Mouse (Mus musculus) forebrain, embryonic 15.5 days (tissue): ENCODE measurements around the gene Mta3. TPM values are rescaled to one million over a fixed set of nuclear protein-coding genes. Genes with fewer than 3 reads are reported as not detected.

ENCODE experiments used
- ATAC-seq: fragments of 200-750 bp; cut with Nextera tagmentation; replicated peaks from 2 replicates; pipeline ENCODE4 v1.8.0; 2017; ENCODE audit warnings: mild to moderate bottlenecking, moderate TSS enrichment, moderate library complexity
- H3K27ac ChIP-seq: fragments of 300-500 bp; sonication (generic); replicated peaks from 2 replicates; pipeline ENCODE4 v1.5.1; 2015; ENCODE audit warnings: mild to moderate bottlenecking, inconsistent platforms
- H3K27me3 ChIP-seq: fragments of 300-500 bp; sonication (generic); 2 replicates; pipeline ENCODE4 v1.6.1; 2015; ENCODE audit warnings: inconsistent platforms
- H3K36me3 ChIP-seq: fragments of 300-500 bp; sonication (generic); 2 replicates; pipeline ENCODE4 v1.6.1; 2015; ENCODE audit warnings: mild to moderate bottlenecking, inconsistent platforms
- H3K4me1 ChIP-seq: fragments of 300-500 bp; sonication (generic); 2 replicates; pipeline ENCODE4 v1.6.1; 2015; ENCODE audit warnings: inconsistent platforms
- H3K4me2 ChIP-seq: fragments of 300-500 bp; sonication (generic); replicated peaks from 2 replicates; pipeline ENCODE4 v1.6.1; 2015; ENCODE audit warnings: mild to moderate bottlenecking, inconsistent platforms
- H3K4me3 ChIP-seq: fragments of 300-500 bp; sonication (generic); 2 replicates; pipeline ENCODE4 v1.5.1; 2015; ENCODE audit warnings: mild to moderate bottlenecking, inconsistent platforms
- H3K9ac ChIP-seq: fragments of 300-500 bp; sonication (generic); replicated peaks from 2 replicates; pipeline ENCODE4 v1.6.1; 2015; ENCODE audit warnings: mild to moderate bottlenecking, inconsistent platforms
- H3K9me3 ChIP-seq: fragments of 300-500 bp; sonication (generic); 2 replicates; pipeline ENCODE4 v1.6.1; 2016; ENCODE audit warnings: inconsistent platforms
- WGBS: fragments of 180-500 bp; shearing (Covaris S2); methylation state at CpG from one replicate; pipeline ENCODE4 v1.1.7; 2015; ENCODE audit warnings: mixed read lengths; 5-methylcytosine and 5-hydroxymethylcytosine counted together
- polyA plus RNA-seq: library from polyadenylated mRNA; unstranded; fragments of >200 nt; fragmentation: Nextera tagmentation; extraction: Ambion mirVana; gene quantifications from 2 replicates; pipeline ENCODE4 v1.2.1, GENCODE M21; 2015

Mta3 gene
- polyA plus RNA-seq, 1 experiment from 2014 or later = 37.9 TPM

- WGBS = 88% methylated on average over 6 of the region's 6 CpGs
- H3K4me3 ChIP-seq = no peak overlapping the region
- H3K4me1 ChIP-seq = peaks cover 6% of the 10 kb centered on the region; the same call in 1 of the 2 replicates
- ATAC-seq = no peak
- H3K36me3 ChIP-seq = no peaks in the 10 kb centered on the region
- H3K27ac ChIP-seq = no peak overlapping the region
- H3K27me3 ChIP-seq = no peaks in the 10 kb centered on the region
- H3K9ac ChIP-seq = no peak overlapping the region
- H3K4me2 ChIP-seq = no peak overlapping the region
- H3K9me3 ChIP-seq = no peaks in the 10 kb centered on the region
Observed at GRCm38 (mm10) chr17:83847100-83847499, 141.1 kb downstream of the Mta3 start.

GRCm38 (mm10) chr17:83847815-83848214 is 141.9 kb downstream of the Mta3 start, which contains the start of gene Haao:
Gene Haao, minus strand, starts transcription at chr17:83847963.
- Histone ChIP-seq H3K9me3 (no peaks in the 10 kb centered on the region), H3K36me3 (no peaks in the 10 kb centered on the region), H3K4me3 (no peak within 1 kb of the TSS), H3K27ac (no peak within 1 kb of the TSS), H3K4me1 (peaks cover 6% of the 10 kb centered on the region; the same call in 1 of the 2 replicates), H3K9ac (no peak within 1 kb of the TSS), H3K4me2 (no peak within 1 kb of the TSS), H3K27me3 (no peaks in the 10 kb centered on the region)
- ATAC-seq = no peak
- 80% methylated on average over 3 of the region's 3 CpGs for WGBS

GRCm38 (mm10) chr17:83848482-83848881 is 142.5 kb downstream of the Mta3 start:
- Histone ChIP-seq H3K4me3 (no peak overlapping the region), H3K9me3 (no peaks in the 10 kb centered on the region), H3K36me3 (no peaks in the 10 kb centered on the region), H3K27me3 (no peaks in the 10 kb centered on the region), H3K27ac (no peak overlapping the region), H3K4me2 (no peak overlapping the region), H3K4me1 (peaks cover 6% of the 10 kb centered on the region; the same call in 1 of the 2 replicates), H3K9ac (no peak overlapping the region)
- no peak for ATAC-seq
- 68% methylated on average over 4 of the region's 4 CpGs for WGBS

GRCm38 (mm10) chr17:83849081-83849675 is 143.2 kb downstream of the Mta3 start:
- H3K9ac ChIP-seq = no peak overlapping the region

GRCm38 (mm10) chr17:83849717-83850116 is 143.8 kb downstream of the Mta3 start:
- H3K4me3 ChIP-seq = no peak overlapping the region
- H3K9ac ChIP-seq = no peak overlapping the region
- H3K9me3 ChIP-seq = no peaks in the 10 kb centered on the region
- peak; percentile 38; the same call in 1 of the 2 replicates for ATAC-seq
- H3K4me1 ChIP-seq = peaks cover 6% of the 10 kb centered on the region; the same call in 1 of the 2 replicates
- no peaks in the 10 kb centered on the region for H3K36me3 ChIP-seq
- no peak overlapping the region for H3K27ac ChIP-seq
- H3K27me3 ChIP-seq = no peaks in the 10 kb centered on the region
- no peak overlapping the region for H3K4me2 ChIP-seq
- 87% methylated on average over 5 of the region's 5 CpGs for WGBS

More at GRCm38 (mm10) chr17:83849081-83849675, 143.2 kb downstream of the Mta3 start:
- Histone ChIP-seq H3K4me2 (no peak overlapping the region), H3K27ac (no peak overlapping the region), H3K4me1 (peaks cover 6% of the 10 kb centered on the region; the same call in 1 of the 2 replicates), H3K9me3 (no peaks in the 10 kb centered on the region), H3K27me3 (no peaks in the 10 kb centered on the region), H3K4me3 (no peak overlapping the region), H3K36me3 (no peaks in the 10 kb centered on the region)
- WGBS = 31% methylated on average over 12 of the region's 12 CpGs
- ATAC-seq = peak; percentile 48

GRCm38 (mm10) chr17:83850458-83850857 is 144.5 kb downstream of the Mta3 start:
- Histone ChIP-seq H3K4me3 (no peak overlapping the region), H3K9me3 (no peaks in the 10 kb centered on the region), H3K27me3 (no peaks in the 10 kb centered on the region), H3K9ac (no peak overlapping the region), H3K27ac (no peak overlapping the region), H3K4me2 (no peak overlapping the region), H3K36me3 (no peaks in the 10 kb centered on the region), H3K4me1 (peaks cover 6% of the 10 kb centered on the region; the same call in 1 of the 2 replicates)
- WGBS = 15% methylated on average over 9 of the region's 9 CpGs
- ATAC-seq = peak; percentile 34

- Histone ChIP-seq H3K4me2 (no peak overlapping the region), H3K27me3 (no peaks in the 10 kb centered on the region), H3K4me1 (peaks cover 6% of the 10 kb centered on the region; the same call in 1 of the 2 replicates), H3K9me3 (no peaks in the 10 kb centered on the region), H3K36me3 (no peaks in the 10 kb centered on the region), H3K4me3 (no peak overlapping the region), H3K9ac (no peak overlapping the region), H3K27ac (no peak overlapping the region)
- 84% methylated on average over 5 of the region's 5 CpGs for WGBS
- no peak for ATAC-seq
Observed at GRCm38 (mm10) chr17:83850864-83851263, 144.9 kb downstream of the Mta3 start.

GRCm38 (mm10) chr17:83853831-83854230 is 147.9 kb downstream of the Mta3 start:
- Histone ChIP-seq H3K4me1 (peaks cover 6% of the 10 kb centered on the region; the same call in 1 of the 2 replicates), H3K27ac (no peak overlapping the region), H3K9me3 (no peaks in the 10 kb centered on the region), H3K36me3 (no peaks in the 10 kb centered on the region), H3K4me2 (no peak overlapping the region), H3K9ac (no peak overlapping the region), H3K4me3 (no peak overlapping the region), H3K27me3 (no peaks in the 10 kb centered on the region)
- ATAC-seq = no peak
- 55% methylated on average over 3 of the region's 3 CpGs for WGBS

- ATAC-seq = 0 out of 2 replicates have a peak, but pooled peaks have one; percentile 25
- H3K9ac ChIP-seq = no peak overlapping the region
- 54% methylated on average over 12 of the region's 12 CpGs for WGBS
- no peaks in the 10 kb centered on the region for H3K27me3 ChIP-seq
- peaks cover under 1% of the 10 kb centered on the region; the same call in 1 of the 2 replicates for H3K4me1 ChIP-seq
- H3K4me2 ChIP-seq = no peak overlapping the region
- H3K36me3 ChIP-seq = no peaks in the 10 kb centered on the region
- H3K9me3 ChIP-seq = no peaks in the 10 kb centered on the region
- H3K27ac ChIP-seq = no peak overlapping the region
- no peak overlapping the region for H3K4me3 ChIP-seq
Observed at GRCm38 (mm10) chr17:83854284-83854918, 148.4 kb downstream of the Mta3 start.

- 89% methylated on average over 7 of the region's 7 CpGs for WGBS
- Histone ChIP-seq H3K9me3 (no peaks in the 10 kb centered on the region), H3K4me2 (no peak overlapping the region), H3K36me3 (no peaks in the 10 kb centered on the region), H3K4me1 (peaks cover 6% of the 10 kb centered on the region; the same call in 1 of the 2 replicates), H3K4me3 (no peak overlapping the region), H3K27me3 (no peaks in the 10 kb centered on the region), H3K27ac (no peak overlapping the region), H3K9ac (no peak overlapping the region)
- no peak for ATAC-seq
Observed at GRCm38 (mm10) chr17:83858413-83858812, 152.4 kb downstream of the Mta3 start.

- Histone ChIP-seq H3K27me3 (no peaks in the 10 kb centered on the region), H3K4me1 (peaks cover 6% of the 10 kb centered on the region; the same call in 1 of the 2 replicates), H3K4me2 (no peak overlapping the region), H3K9ac (no peak overlapping the region), H3K4me3 (no peak overlapping the region), H3K27ac (no peak overlapping the region), H3K9me3 (no peaks in the 10 kb centered on the region), H3K36me3 (no peaks in the 10 kb centered on the region)
- no peak for ATAC-seq
- 87% methylated on average over 4 of the region's 4 CpGs for WGBS
Observed at GRCm38 (mm10) chr17:83859639-83860038, 153.7 kb downstream of the Mta3 start.

GRCm38 (mm10) chr17:83860224-83860623 is 154.3 kb downstream of the Mta3 start:
- Histone ChIP-seq H3K4me2 (no peak overlapping the region), H3K9ac (no peak overlapping the region), H3K27me3 (no peaks in the 10 kb centered on the region), H3K27ac (no peak overlapping the region), H3K4me3 (no peak overlapping the region), H3K36me3 (no peaks in the 10 kb centered on the region), H3K9me3 (no peaks in the 10 kb centered on the region), H3K4me1 (peaks cover 6% of the 10 kb centered on the region; the same call in 1 of the 2 replicates)
- WGBS = 89% methylated on average over 7 of the region's 7 CpGs
- ATAC-seq = no peak
